Mouse (Mus musculus) liver, embryonic 13.5 days (tissue): ENCODE measurements around the gene Samd4b. TPM values are rescaled to one million over a fixed set of nuclear protein-coding genes. Genes with fewer than 3 reads are reported as not detected.

Experiments
- ATAC-seq: fragments of 200-750 bp; cut with Nextera tagmentation; 2 replicates; pipeline ENCODE4 v1.8.0; 2017; ENCODE audit warnings: low read depth, mild to moderate bottlenecking, moderate number of reproducible peaks, moderate library complexity
- DNase-seq: peaks from one replicate; pipeline ENCODE4 v3.0.0; 2022
- H3K27ac ChIP-seq: fragments of 300-500 bp; sonication (generic); 2 replicates; pipeline ENCODE4 v1.5.1; 2015; ENCODE audit warnings: moderate library complexity, mild to moderate bottlenecking, inconsistent platforms
- H3K27me3 ChIP-seq: fragments of 300-500 bp; sonication (generic); 2 replicates; pipeline ENCODE4 v1.6.1; 2015; ENCODE audit warnings: mild to moderate bottlenecking, inconsistent platforms
- H3K36me3 ChIP-seq: fragments of 300-500 bp; sonication (generic); 2 replicates; pipeline ENCODE4 v1.6.1; 2015; ENCODE audit warnings: mild to moderate bottlenecking, inconsistent platforms
- H3K4me1 ChIP-seq: fragments of 300-500 bp; sonication (generic); replicated peaks from 2 replicates; pipeline ENCODE4 v1.6.1; 2015; ENCODE audit warnings: inconsistent platforms
- H3K4me2 ChIP-seq: fragments of 300-500 bp; sonication (generic); 2 replicates; pipeline ENCODE4 v1.6.1; 2015; ENCODE audit warnings: inconsistent platforms, mild to moderate bottlenecking, moderate library complexity
- H3K4me3 ChIP-seq: fragments of 300-500 bp; sonication (generic); replicated peaks from 2 replicates; pipeline ENCODE4 v1.5.1; 2015; ENCODE audit warnings: mild to moderate bottlenecking, inconsistent platforms
- H3K9ac ChIP-seq: fragments of 300-500 bp; sonication (generic); 2 replicates; pipeline ENCODE4 v1.6.1; 2015; ENCODE audit warnings: mild to moderate bottlenecking, inconsistent platforms
- H3K9me3 ChIP-seq: fragments of 300-500 bp; sonication (generic); replicated peaks from 2 replicates; pipeline ENCODE4 v1.6.1; 2016; ENCODE audit warnings: inconsistent platforms
- WGBS: fragments of 180-500 bp; shearing (Covaris S2); methylation state at CpG from one replicate; pipeline ENCODE4 v1.1.7; 2015; ENCODE audit not compliant: insufficient replicate concordance; 5-methylcytosine and 5-hydroxymethylcytosine counted together
- microRNA-seq: library from miRNA; unstranded; fragments of <30 nt; microRNA quantifications from one replicate; pipeline ENCODE4, GENCODE M21; 2016
- polyA plus RNA-seq: library from polyadenylated mRNA; unstranded; fragments of >200 nt; fragmentation: Nextera tagmentation; extraction: Ambion mirVana; gene quantifications from 2 replicates; pipeline ENCODE4 v1.2.1, GENCODE M21; 2015

Samd4b gene
- polyA plus RNA-seq, 1 experiment from 2014 or later = 4.1 TPM

GRCm38 (mm10) chr7:28353267-28353666 is 244.7 kb downstream of the Samd4b start:
- DNase-seq (no peak), ATAC-seq (no peak)
- WGBS = 96% methylated on average over 2 of the region's 2 CpGs
- H3K36me3 ChIP-seq = peaks cover 39% of the 10 kb centered on the region
- peak overlapping the region; percentile 54 for H3K27ac ChIP-seq
- no peak overlapping the region for H3K9ac ChIP-seq
- peak overlapping the region; percentile 10; the same call in 1 of the 2 replicates for H3K4me2 ChIP-seq
- peaks cover 63% of the 10 kb centered on the region for H3K4me1 ChIP-seq
- H3K4me3 ChIP-seq = no peak overlapping the region
- no peaks in the 10 kb centered on the region for H3K9me3 ChIP-seq
- H3K27me3 ChIP-seq = no peaks in the 10 kb centered on the region

- peaks cover 39% of the 10 kb centered on the region for H3K36me3 ChIP-seq
- WGBS = 10% methylated on average over 4 of the region's 4 CpGs
- peak overlapping the region; percentile 90 for H3K4me2 ChIP-seq
- H3K27me3 ChIP-seq = no peaks in the 10 kb centered on the region
- ATAC-seq = no peak
- peak overlapping the region; percentile 98 for H3K9ac ChIP-seq
- H3K4me3 ChIP-seq = peak overlapping the region; percentile 90
- no peaks in the 10 kb centered on the region for H3K9me3 ChIP-seq
- H3K4me1 ChIP-seq = peaks cover 48% of the 10 kb centered on the region
- no peak for DNase-seq
- peak overlapping the region; percentile 87 for H3K27ac ChIP-seq
These were observed 246.2 kb downstream of the Samd4b start for GRCm38 (mm10) chr7:28351676-28352191.

GRCm38 (mm10) chr7:28350155-28350883 is 247.6 kb downstream of the Samd4b start, which contains the start of gene Rps16:
TSS of gene Rps16 (plus strand) at chr7:28350652.
- Histone ChIP-seq H3K4me2 (peak within 1 kb of the TSS; percentile 90), H3K27ac (peak within 1 kb of the TSS; percentile 87), H3K4me1 (peaks cover 46% of the 10 kb centered on the region), H3K9ac (peak within 1 kb of the TSS; percentile 98), H3K4me3 (peak within 1 kb of the TSS; percentile 90), H3K36me3 (peaks cover 37% of the 10 kb centered on the region), H3K27me3 (no peaks in the 10 kb centered on the region), H3K9me3 (no peaks in the 10 kb centered on the region)
- ATAC-seq = peak; percentile 92
- DNase-seq = peak; percentile 97
- under 1% methylated on average over 49 of the region's 50 CpGs for WGBS

Small RNA genes within 50 kb of the gene (microRNA-seq; reads per million reads assigned to microRNA genes)
- gene Mir7049 = not detected

Other genes starting within 250 kb of the Samd4b start
- 937 and 964 TPM in 2 replicates for gene Rps16, start 247.5 kb downstream of the Samd4b start, polyA plus RNA-seq
- 4.9 and 5.0 TPM in 2 replicates for gene Plekhg2, start 225.5 kb downstream of the Samd4b start, polyA plus RNA-seq
- 4.7 and 6.3 TPM in 2 replicates for gene Zfp36, start 217.9 kb downstream of the Samd4b start, polyA plus RNA-seq
- 28.1 and 31.8 TPM in 2 replicates for gene Med29, start 205.4 kb downstream of the Samd4b start, polyA plus RNA-seq
- 30.7 and 33.4 TPM in 2 replicates for gene Paf1, start 205.2 kb downstream of the Samd4b start, polyA plus RNA-seq
- gene Gmfg, start 160.7 kb downstream of the Samd4b start, polyA plus RNA-seq = 32.1 and 32.9 TPM in 2 replicates
- 0.15 and 0.36 TPM in 2 replicates for gene Lrfn1, start 146.2 kb downstream of the Samd4b start, polyA plus RNA-seq
- gene Ifnl2, start 87.7 kb downstream of the Samd4b start, polyA plus RNA-seq = not detected in 2 replicates
- gene Ifnl3, start 75.3 kb downstream of the Samd4b start, polyA plus RNA-seq = not detected in 2 replicates
- not detected in 2 replicates for gene Sycn, start 57.3 kb downstream of the Samd4b start, polyA plus RNA-seq
- gene Nccrp1, start 50.9 kb downstream of the Samd4b start, polyA plus RNA-seq = not detected in 2 replicates
- 16.2 and 18.5 TPM in 2 replicates for gene Pak4, start within 50 bp of the Samd4b start, polyA plus RNA-seq
- not detected in 2 replicates for gene Acp7, start 33.2 kb upstream of the Samd4b start, polyA plus RNA-seq
- gene Fbxo27, start 94.7 kb upstream of the Samd4b start, polyA plus RNA-seq = 0.29 and 0.32 TPM in 2 replicates
- gene Fbxo17, start 118.7 kb upstream of the Samd4b start, polyA plus RNA-seq = 1.4 and 1.8 TPM in 2 replicates
- gene Mrps12, start 143.7 kb upstream of the Samd4b start, polyA plus RNA-seq = 106 and 112 TPM in 2 replicates
- 16.3 and 17.0 TPM in 2 replicates for gene Sars2, start 143.8 kb upstream of the Samd4b start, polyA plus RNA-seq
- not detected in 2 replicates for gene Ccer2, start 158.0 kb upstream of the Samd4b start, polyA plus RNA-seq
- 25.1 and 28.4 TPM in 2 replicates for gene Sirt2, start 168.6 kb upstream of the Samd4b start, polyA plus RNA-seq
- gene Nfkbib, start 169.4 kb upstream of the Samd4b start, polyA plus RNA-seq = 37.0 and 37.1 TPM in 2 replicates
- 10.8 and 12.0 TPM in 2 replicates for gene Rinl, start 190.8 kb upstream of the Samd4b start, polyA plus RNA-seq
- 130 and 154 TPM in 2 replicates for gene Hnrnpl, start 210.4 kb upstream of the Samd4b start, polyA plus RNA-seq
- gene Ech1, start 227.1 kb upstream of the Samd4b start, polyA plus RNA-seq = 74.5 and 77.7 TPM in 2 replicates
- gene Lgals4, start 235.7 kb upstream of the Samd4b start, polyA plus RNA-seq = 1.6 and 3.1 TPM in 2 replicates